Mouse (Mus musculus) E14TG2a.4 (cell line): Measurements from ENCODE around the gene Fndc5.

Experiments used
- CTCF ChIP-seq: conservative IDR thresholded peaks from 2 replicates; pipeline ENCODE4 v1.5.1; 2014; ENCODE audit warnings: low read length
- NANOG ChIP-seq: IDR thresholded peaks from 2 replicates; pipeline ENCODE4 v1.6.1; 2014; ENCODE audit warnings: borderline replicate concordance, low read length, mixed read lengths

- TF ChIP-seq CTCF (no peak), NANOG (no peak)
These were observed 52.2 kb downstream of the Fndc5 start for GRCm38 (mm10) chr4:129188803-129189541.
